Mouse (Mus musculus) c-Kit-negative CD71-positive TER-119-positive erythroid progenitor cells, embryonic 14.5 days (primary cell): ENCODE results near the gene Atp5g1.

Experiments
- DNase-seq: peaks from one replicate; pipeline ENCODE4 v3.0.0-alpha.2; 2013; ENCODE audit warnings: low read depth, low spot score

Gene Atp5g1

DNA sequence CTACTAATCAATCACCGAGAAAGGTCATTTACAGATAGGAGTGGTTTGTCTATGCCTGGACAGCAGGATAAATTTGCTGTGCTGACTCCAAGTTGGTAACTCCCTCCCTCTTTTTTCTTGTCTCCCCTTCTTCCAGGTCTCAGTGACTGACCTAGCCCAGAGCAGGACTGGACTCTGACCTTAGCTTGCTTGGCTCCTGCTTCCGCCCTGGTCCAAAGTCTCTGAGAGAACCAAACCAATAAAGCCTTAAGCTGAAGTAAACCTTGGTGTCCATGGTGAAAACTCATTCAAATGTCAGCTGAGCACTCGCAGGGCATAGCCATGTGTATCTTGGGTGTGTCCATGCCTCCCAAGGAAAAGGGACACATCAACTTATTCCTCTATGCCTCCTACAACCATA is 44.9 kb downstream of the Atp5g1 start:
- no peak for DNase-seq

DNA sequence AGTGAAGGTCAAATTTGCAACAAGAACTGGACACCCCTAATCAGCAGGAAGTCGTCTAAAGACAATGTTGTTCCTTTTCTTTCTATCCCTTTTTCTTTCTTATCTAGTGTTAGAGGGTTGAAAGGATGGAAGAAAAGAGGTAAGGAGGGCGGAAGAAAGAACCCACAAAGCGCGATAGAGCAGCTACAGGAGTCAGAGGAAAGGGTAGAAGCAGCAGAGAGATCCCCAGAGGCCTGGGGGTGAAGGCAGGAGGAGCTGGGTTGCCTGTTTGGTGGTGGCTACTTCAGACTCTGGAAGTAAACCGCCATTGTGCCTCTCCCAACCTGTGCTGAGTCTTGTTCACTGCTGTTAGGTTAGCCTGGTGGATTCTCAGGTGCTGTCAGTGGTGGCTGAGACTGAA is 47.3 kb downstream of the Atp5g1 start:
- no peak for DNase-seq

GRCm38 (mm10) chr11:96020622-96021021 is 54.8 kb downstream of the Atp5g1 start:
- DNase-seq, result no peak
